Mouse (Mus musculus) megakaryocyte-erythroid progenitor cell, adult 5-6 weeks (primary cell): Measurements from ENCODE around the gene Gfy. TPM values are rescaled to one million over a fixed set of nuclear protein-coding genes. Genes with fewer than 3 reads are reported as not detected.

Experiments used
- ATAC-seq: replicated peaks from 2 replicates; pipeline ENCODE4 v1.8.0; 2016; ENCODE audit warnings: mild to moderate bottlenecking, inconsistent platforms; ENCODE audit not compliant: severe bottlenecking, poor library complexity, low FRiP score, low TSS enrichment
- total RNA-seq, 2 experiments: library from RNA; stranded (forward) in 1 of 2; stranded (reverse) in 1 of 2; fragments of 200-1000, 215-1000 nt in 1 of 2; fragments of >200 nt in 1 of 2; fragmentation: Nextera tagmentation in 1 of 2; gene quantifications; 2 replicates each; pipeline ENCODE4 v1.2.3; 2014 to 2017

Gene Gfy
- total RNA-seq (2014; fragmentation: Nextera tagmentation) (not detected in 2 replicates), total RNA-seq (2017) (1.9 TPM in 1 of 2 replicates, not detected in the other)

GRCm38 (mm10) chr7:45179469-45179868 lies at the start of gene Gfy:
Gene Gfy, minus strand, starts transcription at chr7:45179569.
- ATAC-seq, result no peak

- no peak for ATAC-seq
Observed at GRCm38 (mm10) chr7:45229046-45229445, 49.7 kb upstream of the Gfy start.

GRCm38 (mm10) chr7:45228548-45228947 lies 49.2 kb upstream of the Gfy start:
- ATAC-seq, result no peak

GRCm38 (mm10) chr7:45226421-45226820 lies 47.1 kb upstream of the Gfy start:
- no peak for ATAC-seq

GRCm38 (mm10) chr7:45224826-45225225 lies 45.5 kb upstream of the Gfy start:
- ATAC-seq, result no peak

- no peak for ATAC-seq
Observed at GRCm38 (mm10) chr7:45221680-45222079, 42.3 kb upstream of the Gfy start.

- ATAC-seq, result no peak
Observed at GRCm38 (mm10) chr7:45216442-45217183, 37.2 kb upstream of the Gfy start.

- ATAC-seq, result no peak
Observed at GRCm38 (mm10) chr7:45215673-45216441, 36.5 kb upstream of the Gfy start, which contains the start of gene Tead2. Gene Tead2, plus strand, starts transcription at chr7:45215753.

GRCm38 (mm10) chr7:45213708-45214107 lies 34.3 kb upstream of the Gfy start:
- ATAC-seq, result no peak

GRCm38 (mm10) chr7:45212356-45212755 lies 33.0 kb upstream of the Gfy start:
- no peak for ATAC-seq

GRCm38 (mm10) chr7:45211851-45212251 lies 32.5 kb upstream of the Gfy start, which contains the start of gene Dkkl1:
Gene Dkkl1, minus strand, starts transcription at chr7:45212147.
- ATAC-seq, result peak; percentile 78

- no peak for ATAC-seq
Observed at GRCm38 (mm10) chr7:45211070-45211469, 31.7 kb upstream of the Gfy start.

GRCm38 (mm10) chr7:45208260-45208659 lies 28.9 kb upstream of the Gfy start:
- no peak for ATAC-seq

- ATAC-seq, result peak; percentile 95
Observed at GRCm38 (mm10) chr7:45204380-45205143, 25.2 kb upstream of the Gfy start, which contains the start of gene Ccdc155. Gene Ccdc155, minus strand, starts transcription at chr7:45204892.

GRCm38 (mm10) chr7:45202654-45203053 lies 23.3 kb upstream of the Gfy start:
- ATAC-seq, result no peak

- ATAC-seq, result no peak
Observed at GRCm38 (mm10) chr7:45198961-45199360, 19.6 kb upstream of the Gfy start.

GRCm38 (mm10) chr7:45198435-45198834 lies 19.1 kb upstream of the Gfy start:
- ATAC-seq, result 0 out of 2 replicates have a peak, but pooled peaks have one; percentile 53

GRCm38 (mm10) chr7:45196994-45197393 lies 17.6 kb upstream of the Gfy start:
- ATAC-seq, result no peak

- no peak for ATAC-seq
Observed at GRCm38 (mm10) chr7:45196176-45196535, 16.8 kb upstream of the Gfy start.
